Mouse (Mus musculus): ENCODE results near the gene Gm9918. TPM values are rescaled to one million over a fixed set of nuclear protein-coding genes. Genes with fewer than 3 reads are reported as not detected.
"Not testable (repeated sequence)": the region's sequence is repeated elsewhere in the genome, so short reads cannot be mapped to it uniquely, and the experiment has no call there.

Gene Gm9918
- polyA plus RNA-seq (2015; fragmentation: Nextera tagmentation; extraction: Ambion mirVana), result not detected in 2 replicates

DNA sequence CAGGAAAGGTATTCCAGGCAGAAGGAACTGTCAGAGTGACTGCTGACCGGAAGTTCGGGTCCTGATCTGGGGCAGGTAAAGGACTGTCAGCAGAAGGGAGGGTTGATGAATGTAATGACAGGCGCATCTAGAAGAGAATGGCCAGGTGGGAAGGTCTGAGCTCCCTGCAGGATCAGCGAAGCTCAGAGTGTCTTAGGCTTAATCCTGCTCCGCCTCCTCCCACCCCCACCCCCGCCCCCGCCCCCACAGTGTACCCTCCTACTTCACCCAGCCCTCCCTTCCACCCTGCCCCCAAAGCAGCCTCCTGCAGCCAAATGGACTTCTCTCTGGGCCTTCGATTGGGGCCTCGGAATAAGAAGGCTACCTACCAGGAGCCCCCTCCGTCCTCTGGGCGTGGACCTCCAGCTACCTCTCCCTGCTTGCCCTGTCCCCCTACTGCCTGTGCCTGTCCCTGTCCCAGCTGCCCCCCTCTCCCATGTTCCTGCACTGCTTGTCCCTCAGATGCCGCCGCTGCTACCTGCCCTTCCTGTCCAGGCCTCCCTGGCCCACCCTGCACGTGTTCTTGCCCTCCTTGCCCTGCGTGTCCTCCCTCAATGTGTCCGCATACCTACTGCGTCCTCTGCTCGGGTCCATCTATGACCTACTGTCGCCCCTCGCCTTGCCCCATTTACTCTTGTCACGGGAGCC is at the start of gene Gm9918:
Gene Gm9918 (plus strand): TSS at position 290 of the 687 bp plus-strand sequence.
- Histone ChIP-seq H3K27me3 (peaks cover 48% of the 10 kb centered on the region), H3K4me2 (peak within 1 kb of the TSS; percentile 20), H3K36me3 (replicated peaks) (no peaks in the 10 kb centered on the region), H3K9me3 (replicated peaks) (no peaks in the 10 kb centered on the region), H3K9ac (no peak within 1 kb of the TSS), H3K27ac (replicated peaks) (no peak within 1 kb of the TSS), H3K4me3 (replicated peaks) (no peak within 1 kb of the TSS), H3K4me1 (replicated peaks) (no peaks in the 10 kb centered on the region)
- WGBS (ENCODE audit: insufficient replicate concordance), result 30% methylated on average over 21 of the region's 21 CpGs
- no peak for ATAC-seq (ENCODE audit: insufficient read depth)

DNA sequence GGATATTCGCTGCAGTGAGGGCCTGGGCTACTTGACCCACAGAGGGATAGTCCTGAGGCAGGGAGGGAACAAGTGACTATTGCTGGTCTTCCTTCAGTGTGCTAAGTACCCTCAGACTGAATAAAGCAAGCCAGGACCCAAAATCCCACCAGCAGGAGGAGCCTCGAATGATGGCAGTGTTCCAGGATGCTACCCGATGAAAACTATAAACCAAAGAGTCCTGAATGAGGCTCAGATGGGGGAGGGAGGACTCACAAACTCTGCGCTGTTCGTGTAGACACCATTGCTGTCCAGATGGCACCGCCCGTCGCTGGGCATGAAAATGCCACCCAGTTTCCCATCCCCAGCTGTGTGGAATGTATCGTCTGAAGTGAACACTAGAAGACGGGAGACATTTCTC is 48.0 kb upstream of the Gm9918 start:
- Histone ChIP-seq H3K27ac (replicated peaks) (no peak overlapping the region), H3K36me3 (replicated peaks) (no peaks in the 10 kb centered on the region), H3K9ac (no peak overlapping the region), H3K4me1 (replicated peaks) (peaks cover 26% of the 10 kb centered on the region), H3K4me3 (replicated peaks) (no peak overlapping the region), H3K4me2 (no peak overlapping the region), H3K27me3 (peaks cover 27% of the 10 kb centered on the region), H3K9me3 (replicated peaks) (no peaks in the 10 kb centered on the region)
- ATAC-seq (ENCODE audit: insufficient read depth), result no peak
- 67% methylated on average over 10 of the region's 10 CpGs for WGBS (ENCODE audit: insufficient replicate concordance)

DNA sequence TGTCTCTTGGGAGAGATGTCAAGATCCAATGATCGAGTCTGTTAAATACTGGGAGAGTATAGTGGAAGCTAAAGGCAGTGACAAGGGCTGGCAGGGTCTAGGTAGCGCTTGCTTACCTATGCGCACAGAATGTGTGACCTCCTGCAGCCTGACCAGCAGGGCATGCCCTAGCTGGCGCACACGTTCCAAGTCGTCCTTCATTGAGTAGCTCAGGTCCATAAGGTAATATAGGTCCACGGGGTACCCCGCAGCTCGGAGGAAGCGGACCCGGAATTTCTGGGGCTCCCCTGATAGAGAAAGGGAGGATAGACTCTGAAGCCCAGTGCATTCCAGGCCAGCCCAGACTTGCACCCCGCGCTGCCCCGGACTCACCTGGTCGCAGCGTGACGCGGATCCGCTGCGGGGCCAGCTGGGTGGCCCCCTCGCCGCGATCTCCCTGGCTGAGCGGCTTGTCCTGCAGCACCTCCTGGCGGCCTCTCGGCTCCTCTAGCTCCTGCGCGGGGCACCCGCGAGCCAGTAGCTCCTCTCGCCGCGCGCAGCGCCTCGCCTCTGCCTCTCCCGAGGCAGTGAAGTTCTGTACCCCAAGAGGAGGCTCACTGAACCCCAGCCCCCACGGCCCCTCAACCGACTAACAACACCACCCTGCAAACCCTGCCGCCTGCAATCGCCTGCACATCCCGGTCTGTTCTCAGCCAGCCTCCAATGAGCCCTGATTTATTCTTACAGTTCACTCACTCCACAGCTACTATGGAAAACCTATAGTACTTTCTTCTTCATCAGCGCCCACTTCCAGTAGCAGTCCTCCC is 46.0 kb upstream of the Gm9918 start:
- peak; percentile 59 for ATAC-seq (ENCODE audit: insufficient read depth)
- Histone ChIP-seq H3K9me3 (replicated peaks) (no peaks in the 10 kb centered on the region), H3K4me2 (peak overlapping the region; percentile 83), H3K4me1 (replicated peaks) (peaks cover 28% of the 10 kb centered on the region), H3K9ac (peak overlapping the region; percentile 36), H3K4me3 (replicated peaks) (peak overlapping the region; percentile 48), H3K36me3 (replicated peaks) (no peaks in the 10 kb centered on the region), H3K27me3 (peaks cover 27% of the 10 kb centered on the region), H3K27ac (replicated peaks) (no peak overlapping the region)
- WGBS (ENCODE audit: insufficient replicate concordance), result 3% methylated on average over 43 of the region's 43 CpGs

DNA sequence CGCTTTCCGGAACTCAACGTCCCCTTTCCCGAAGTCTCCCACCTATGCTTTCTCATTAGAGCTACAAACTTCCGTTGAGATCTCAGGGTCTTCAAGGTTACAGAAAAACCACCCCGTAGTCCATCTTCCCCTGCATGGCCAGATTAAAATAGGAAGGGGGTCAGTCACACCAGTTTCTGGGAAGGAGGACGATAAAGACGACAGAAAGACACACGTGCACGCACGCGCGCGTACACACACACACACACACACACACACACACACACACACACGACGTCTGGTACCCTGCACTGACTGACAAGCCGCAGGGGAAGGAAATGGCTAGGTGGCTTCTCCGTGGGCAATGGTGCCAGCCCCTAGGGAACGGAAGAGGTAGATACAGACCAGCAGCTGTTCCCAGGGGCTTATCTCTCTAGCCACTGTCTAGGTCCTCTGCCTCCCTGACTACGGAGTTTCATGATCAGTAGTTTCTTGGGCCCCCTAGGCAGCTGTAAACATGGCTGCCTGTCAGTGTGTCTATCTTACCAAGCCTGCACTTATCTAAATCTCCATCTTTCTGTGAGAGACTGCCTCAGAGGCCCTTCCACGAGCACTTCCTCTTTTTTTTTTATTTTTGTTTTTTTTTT is 45.3 kb upstream of the Gm9918 start:
- peaks cover 28% of the 10 kb centered on the region for H3K4me1 ChIP-seq (replicated peaks)
- peak overlapping the region; percentile 36; the same call in 1 of the 2 replicates for H3K9ac ChIP-seq
- ATAC-seq (ENCODE audit: insufficient read depth), result peak; percentile 81
- peak overlapping the region; percentile 48 for H3K4me3 ChIP-seq (replicated peaks)
- peak overlapping the region; percentile 53 for H3K27ac ChIP-seq (replicated peaks)
- H3K36me3 ChIP-seq (replicated peaks), result no peaks in the 10 kb centered on the region
- no peaks in the 10 kb centered on the region for H3K9me3 ChIP-seq (replicated peaks)
- H3K27me3 ChIP-seq, result peaks cover 27% of the 10 kb centered on the region
- H3K4me2 ChIP-seq, result peak overlapping the region; percentile 83
- 2% methylated on average over 21 of the region's 21 CpGs for WGBS (ENCODE audit: insufficient replicate concordance)

DNA sequence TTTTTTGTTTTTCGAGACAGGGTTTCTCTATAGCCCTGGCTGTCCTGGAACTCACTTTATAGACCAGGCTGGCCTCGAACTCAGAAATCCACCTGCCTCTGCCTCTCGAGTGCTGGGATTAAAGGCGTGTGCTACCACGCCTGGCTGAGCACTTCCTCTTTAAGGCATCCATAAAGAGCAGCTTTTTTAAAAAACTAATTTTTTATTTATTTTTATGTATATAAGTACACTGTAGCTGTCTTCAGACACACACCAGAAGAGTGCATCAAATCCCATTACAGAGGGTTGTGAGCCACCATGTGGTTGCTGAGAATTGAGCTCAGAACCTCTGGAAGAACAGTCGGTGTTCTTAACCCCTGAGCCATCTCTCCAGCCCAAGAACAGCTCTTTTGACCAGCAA is 44.7 kb upstream of the Gm9918 start:
- H3K9me3 ChIP-seq (replicated peaks); H3K4me3 ChIP-seq (replicated peaks); ATAC-seq (ENCODE audit: insufficient read depth); H3K9ac ChIP-seq; H3K36me3 ChIP-seq (replicated peaks); H3K27ac ChIP-seq (replicated peaks): not testable (repeated sequence)
- H3K4me2 ChIP-seq, result peak overlapping the region; percentile 83; the same call in 1 of the 2 replicates
- H3K4me1 ChIP-seq (replicated peaks), result peaks cover 29% of the 10 kb centered on the region
- 24% methylated on average over 6 of the region's 6 CpGs for WGBS (ENCODE audit: insufficient replicate concordance)
- H3K27me3 ChIP-seq, result peaks cover 27% of the 10 kb centered on the region

DNA sequence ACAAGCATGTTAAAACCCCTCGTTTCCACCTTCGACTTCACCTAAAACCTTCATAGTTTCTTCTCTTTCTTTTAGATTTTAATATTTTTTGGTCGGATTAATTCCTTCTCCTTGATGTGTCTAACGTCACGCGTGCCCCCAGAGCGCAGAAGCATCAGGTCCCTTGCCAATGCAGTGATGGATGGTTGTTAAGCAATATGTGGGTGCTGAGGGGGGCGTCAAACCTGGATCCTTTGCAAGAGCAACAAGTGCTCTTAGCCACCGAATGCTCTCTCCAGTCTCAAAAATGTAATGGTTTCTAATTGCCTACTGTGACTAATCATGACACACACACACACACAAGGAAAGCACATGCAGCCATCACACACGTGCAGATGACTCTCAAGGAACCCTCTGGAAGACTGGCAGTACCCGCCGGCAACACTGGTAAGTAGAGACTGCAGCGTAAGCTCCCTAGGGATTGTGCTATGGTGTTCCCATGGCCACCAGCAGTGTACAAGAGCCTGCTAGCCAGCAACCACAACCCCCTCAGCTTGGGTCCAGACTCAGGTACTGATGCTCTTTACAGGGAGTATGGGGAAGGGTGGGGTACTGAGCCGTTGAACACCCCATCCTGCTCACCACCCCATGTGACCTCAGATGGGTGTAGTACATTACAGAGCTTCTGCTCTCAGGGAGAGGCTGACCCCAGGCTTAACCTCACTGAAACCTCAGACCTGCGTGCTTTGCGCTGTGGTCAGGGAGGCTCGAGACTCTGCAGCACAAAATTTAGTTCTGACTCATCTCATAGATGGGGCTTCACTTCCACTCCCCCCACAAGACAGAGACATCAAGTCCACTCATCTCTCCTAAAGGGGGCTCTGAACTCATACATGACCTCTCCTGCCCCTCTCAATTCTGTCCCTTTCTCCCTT is 39.7 kb upstream of the Gm9918 start:
- H3K9me3 ChIP-seq (replicated peaks), result no peaks in the 10 kb centered on the region
- H3K4me3 ChIP-seq (replicated peaks), result peak overlapping the region; percentile 39
- no peaks in the 10 kb centered on the region for H3K36me3 ChIP-seq (replicated peaks)
- peaks cover 60% of the 10 kb centered on the region for H3K4me1 ChIP-seq (replicated peaks)
- no peak for ATAC-seq (ENCODE audit: insufficient read depth)
- no peak overlapping the region for H3K9ac ChIP-seq
- H3K27ac ChIP-seq (replicated peaks), result no peak overlapping the region
- no peaks in the 10 kb centered on the region for H3K27me3 ChIP-seq
- 66% methylated on average over 17 of the region's 17 CpGs for WGBS (ENCODE audit: insufficient replicate concordance)
- peak overlapping the region; percentile 64 for H3K4me2 ChIP-seq

DNA sequence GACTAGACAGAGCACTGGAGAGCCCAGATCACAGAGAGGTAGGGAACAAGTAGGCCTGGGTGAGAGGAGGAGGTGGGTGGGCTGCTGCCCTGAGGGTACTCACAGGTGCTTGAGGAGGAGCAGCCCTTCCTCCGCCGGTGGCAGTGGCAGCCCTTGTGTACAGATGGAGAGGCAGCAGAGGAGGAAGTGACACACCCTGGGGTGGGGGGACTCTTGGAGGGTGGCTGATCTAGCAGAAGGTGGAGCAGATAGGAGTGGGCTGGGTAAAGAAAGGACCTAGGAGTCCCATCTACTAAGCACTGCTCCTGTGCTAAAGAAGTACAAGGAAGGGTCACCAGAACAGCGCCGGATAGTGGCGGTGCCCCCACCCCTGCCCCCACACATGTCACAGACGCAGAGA is 38.6 kb upstream of the Gm9918 start, which contains the start of gene Itgb7:
Gene Itgb7 (minus strand): TSS at position 197 of the 400 bp plus-strand sequence.
- Histone ChIP-seq H3K4me1 (replicated peaks) (peaks cover 59% of the 10 kb centered on the region), H3K27ac (replicated peaks) (peak within 1 kb of the TSS; percentile 45; the same call in 1 of the 2 replicates), H3K36me3 (replicated peaks) (no peaks in the 10 kb centered on the region), H3K9ac (no peak within 1 kb of the TSS), H3K27me3 (peaks cover 5% of the 10 kb centered on the region; the same call in 1 of the 2 replicates), H3K9me3 (replicated peaks) (no peaks in the 10 kb centered on the region), H3K4me3 (replicated peaks) (peak within 1 kb of the TSS; percentile 39), H3K4me2 (peak within 1 kb of the TSS; percentile 64)
- peak; percentile 87 for ATAC-seq (ENCODE audit: insufficient read depth)
- WGBS (ENCODE audit: insufficient replicate concordance), result 12% methylated on average over 6 of the region's 6 CpGs

DNA sequence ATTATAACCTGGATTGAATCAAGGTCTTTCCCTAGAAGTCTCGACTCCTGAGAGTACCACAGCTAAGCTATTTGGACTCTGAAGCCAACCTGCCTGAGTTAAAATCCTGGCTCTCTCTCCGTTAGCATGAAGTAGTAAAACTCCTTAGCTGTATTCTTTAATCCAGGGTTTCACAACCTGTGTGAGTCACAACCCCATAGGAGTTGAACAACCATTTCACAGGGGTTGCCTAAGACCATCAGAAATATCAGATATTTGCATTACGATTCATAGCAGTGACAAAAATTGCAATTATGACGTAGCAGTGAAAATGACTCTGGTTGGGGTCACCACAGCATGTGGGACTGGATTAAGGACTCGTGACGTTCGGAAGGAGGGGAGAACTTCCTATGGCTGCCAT is 37.6 kb upstream of the Gm9918 start:
- 74% methylated on average over 7 of the region's 7 CpGs for WGBS (ENCODE audit: insufficient replicate concordance)
- H3K4me3 ChIP-seq (replicated peaks), result no peak overlapping the region
- H3K27ac ChIP-seq (replicated peaks), result no peak overlapping the region
- H3K4me1 ChIP-seq (replicated peaks), result peaks cover 53% of the 10 kb centered on the region
- H3K36me3 ChIP-seq (replicated peaks), result no peaks in the 10 kb centered on the region
- no peak for ATAC-seq (ENCODE audit: insufficient read depth)
- H3K27me3 ChIP-seq, result peaks cover 5% of the 10 kb centered on the region; the same call in 1 of the 2 replicates
- H3K9me3 ChIP-seq (replicated peaks), result no peaks in the 10 kb centered on the region
- H3K9ac ChIP-seq, result no peak overlapping the region
- no peak overlapping the region for H3K4me2 ChIP-seq

DNA sequence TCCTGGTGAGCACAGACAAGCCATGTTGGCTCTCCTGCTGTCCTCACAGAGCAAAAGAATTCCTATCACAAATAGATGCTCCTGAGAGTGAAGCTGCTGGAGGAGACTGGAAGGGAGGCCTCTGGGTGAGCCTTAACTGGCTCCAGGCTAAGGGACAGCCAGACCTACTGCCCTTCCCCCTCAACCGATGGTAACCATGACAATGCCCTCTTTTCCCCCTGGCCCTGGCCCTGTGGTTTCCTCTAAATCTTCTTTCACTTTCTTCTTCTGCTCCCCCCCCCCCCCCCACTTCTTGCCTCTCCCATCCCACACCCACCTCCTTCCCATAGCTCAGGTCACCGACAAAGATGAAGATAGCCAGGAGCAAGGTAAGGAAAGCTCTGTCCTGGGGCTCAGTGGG is 36.5 kb upstream of the Gm9918 start:
- Histone ChIP-seq H3K4me1 (replicated peaks) (peaks cover 53% of the 10 kb centered on the region), H3K36me3 (replicated peaks) (no peaks in the 10 kb centered on the region), H3K27ac (replicated peaks) (no peak overlapping the region), H3K4me2 (no peak overlapping the region), H3K27me3 (peaks cover 9% of the 10 kb centered on the region), H3K9me3 (replicated peaks) (no peaks in the 10 kb centered on the region), H3K4me3 (replicated peaks) (no peak overlapping the region), H3K9ac (no peak overlapping the region)
- no peak for ATAC-seq (ENCODE audit: insufficient read depth)
- 0% methylated on average over 2 of the region's 2 CpGs for WGBS (ENCODE audit: insufficient replicate concordance)

DNA sequence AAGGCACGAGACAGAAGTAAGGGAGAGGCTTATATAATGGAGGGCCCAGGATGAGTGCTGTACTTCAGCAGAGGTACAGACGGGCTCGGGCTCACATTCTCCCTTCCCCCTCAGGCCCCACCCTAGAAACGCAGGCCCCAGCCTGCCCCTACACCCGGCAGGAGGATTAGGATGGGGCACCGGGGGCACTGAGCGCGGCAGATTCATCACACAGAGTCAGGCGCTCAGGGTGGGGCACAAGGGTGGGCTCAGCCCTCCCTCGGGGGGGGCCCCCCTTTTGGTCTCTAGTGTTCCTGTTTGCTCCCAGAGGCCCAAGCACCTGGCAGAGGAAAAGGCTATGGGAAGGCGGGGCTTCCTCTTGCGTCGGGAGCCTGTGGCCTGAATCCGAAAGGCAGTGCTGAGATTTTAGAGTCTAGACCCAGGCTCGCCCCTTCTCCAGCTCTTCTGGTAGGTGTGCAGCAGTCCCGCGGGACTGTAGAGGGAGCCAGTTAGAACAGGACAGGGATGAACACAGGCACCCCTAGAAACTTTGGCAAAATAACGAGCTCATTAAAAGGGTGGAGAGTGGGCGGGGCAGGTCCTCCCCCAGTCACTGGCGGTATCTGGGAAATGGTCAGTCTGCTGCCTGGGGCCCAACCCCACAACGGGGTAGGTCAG is 34.9 kb upstream of the Gm9918 start:
- 21% methylated on average over 21 of the region's 21 CpGs for WGBS (ENCODE audit: insufficient replicate concordance)
- no peak for ATAC-seq (ENCODE audit: insufficient read depth)
- peak overlapping the region; percentile 7 for H3K4me3 ChIP-seq (replicated peaks)
- peaks cover 53% of the 10 kb centered on the region for H3K4me1 ChIP-seq (replicated peaks)
- peaks cover 22% of the 10 kb centered on the region for H3K27me3 ChIP-seq
- no peak overlapping the region for H3K27ac ChIP-seq (replicated peaks)
- no peaks in the 10 kb centered on the region for H3K9me3 ChIP-seq (replicated peaks)
- H3K9ac ChIP-seq, result no peak overlapping the region
- H3K36me3 ChIP-seq (replicated peaks), result no peaks in the 10 kb centered on the region
- peak overlapping the region; percentile 46 for H3K4me2 ChIP-seq
